Mouse (Mus musculus): ENCODE results near the gene Rnf183.

The Rnf183 gene

GRCm38 (mm10) chr4:62435081-62435480 lies at the start of gene Rnf183:
TSS of gene Rnf183 (minus strand) at chr4:62435252.
- in situ Hi-C loops (cut with MboI, MseI) = no loop called here

DNA sequence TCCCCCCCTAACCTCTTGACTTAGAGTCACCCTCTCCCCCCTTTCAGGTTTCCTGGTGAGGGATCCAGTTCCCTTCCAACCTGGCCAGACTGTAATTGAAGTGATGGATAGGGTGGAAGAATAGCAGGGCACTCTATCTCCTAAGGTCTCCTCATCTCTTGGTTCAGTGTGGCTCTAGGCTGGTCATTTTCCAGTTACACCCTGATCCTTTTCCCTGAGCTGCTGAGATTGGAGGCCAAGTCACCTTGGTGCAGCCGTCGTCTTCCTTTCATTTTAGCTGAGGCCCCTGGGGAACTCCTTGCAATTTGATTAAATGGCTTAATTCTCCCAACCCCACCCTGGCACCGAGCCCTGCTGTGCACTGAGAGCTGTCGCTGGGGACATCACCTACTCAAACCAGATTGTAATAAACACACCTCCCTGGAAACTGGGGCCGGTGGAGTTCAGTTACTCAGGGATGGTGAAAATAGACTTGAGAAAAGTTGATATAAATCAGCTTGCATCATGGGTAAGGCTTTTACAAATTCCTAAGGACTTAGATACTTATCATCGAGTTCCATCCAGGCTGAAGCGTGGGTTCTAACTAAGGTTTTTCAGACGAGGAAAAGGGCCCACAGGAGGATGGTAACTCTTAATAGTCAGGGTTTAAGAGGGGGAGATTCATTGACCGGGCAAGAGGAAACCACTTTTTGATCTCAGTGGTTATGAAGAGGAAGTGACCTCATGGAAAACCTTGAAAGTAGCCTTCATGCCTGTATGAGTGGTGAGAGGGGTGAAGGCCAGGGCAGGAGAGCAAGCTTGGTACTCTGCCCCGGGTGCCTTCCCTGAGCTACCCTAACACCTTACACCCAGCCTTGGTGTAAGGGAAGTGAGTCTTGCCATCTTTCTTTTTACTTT lies 45.9 kb upstream of the Rnf183 start:
- in situ Hi-C loops (cut with MboI, MseI) = loop anchor here (25.0 kb wide), 1 partner anchor 906 kb away; no protein-coding TSS in a partner anchor

DNA sequence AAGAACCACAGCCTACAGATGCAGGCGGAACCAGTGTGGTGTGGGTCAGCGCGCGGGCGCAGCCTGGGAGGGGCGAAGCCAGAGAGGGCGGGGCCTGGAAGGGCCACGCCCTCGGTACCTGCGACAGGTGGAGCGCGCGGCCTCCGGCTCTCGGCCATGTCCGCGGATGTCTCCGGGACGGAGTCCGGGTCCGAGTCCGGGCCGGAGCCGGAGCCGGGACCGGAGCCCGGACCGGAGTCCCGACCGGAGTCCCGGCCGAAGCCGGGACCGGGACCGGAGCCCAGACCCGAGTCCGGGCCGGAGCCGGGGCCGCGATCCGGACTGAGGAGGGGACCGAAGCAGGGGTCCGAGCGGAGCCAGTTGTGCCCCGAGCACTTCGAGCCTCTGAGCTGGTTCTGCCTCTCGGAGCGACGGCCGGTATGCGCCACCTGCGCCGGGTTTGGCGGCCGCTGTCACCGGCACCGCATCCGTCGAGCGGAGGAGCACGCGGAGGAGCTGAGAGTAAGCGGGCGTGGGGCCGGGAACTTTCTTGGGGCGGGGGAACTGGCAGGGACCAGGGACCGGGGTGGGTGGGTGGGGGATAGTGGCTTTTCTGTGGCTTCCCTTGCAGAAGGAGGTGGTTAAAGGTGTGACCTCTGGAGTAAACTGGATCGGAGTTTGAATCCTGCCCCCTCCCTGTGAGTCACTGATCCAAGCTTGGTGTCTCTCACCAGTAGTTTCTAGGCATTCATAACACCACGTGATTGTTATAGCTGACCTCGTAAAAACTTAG lies 45.1 kb upstream of the Rnf183 start, which contains the start of gene Bspry:
TSS of gene Bspry (plus strand) at position 117 of the 772 bp plus-strand sequence.
- in situ Hi-C loops (cut with MboI, MseI) = loop anchor here (25.0 kb wide), 1 partner anchor 907 kb away; no protein-coding TSS in a partner anchor

DNA sequence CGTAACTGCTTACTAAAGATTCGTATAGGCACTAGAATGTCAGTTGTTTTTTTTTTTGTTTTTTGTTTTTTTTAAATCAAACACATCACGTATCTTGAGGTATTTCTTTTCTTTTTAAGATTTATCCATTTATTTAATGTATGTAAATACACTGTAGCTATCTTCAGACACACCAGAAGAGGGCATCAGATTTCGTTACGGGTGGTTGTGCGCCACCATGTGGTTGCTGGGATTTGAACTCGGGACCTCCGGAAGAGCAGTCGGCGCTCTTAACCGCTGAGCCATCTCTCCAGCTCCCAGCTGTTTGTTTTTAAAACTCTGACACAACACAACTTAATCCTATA lies 44.5 kb upstream of the Rnf183 start:
- in situ Hi-C loops (cut with MboI, MseI) = loop anchor here (25.0 kb wide), 1 partner anchor 908 kb away; no protein-coding TSS in a partner anchor

DNA sequence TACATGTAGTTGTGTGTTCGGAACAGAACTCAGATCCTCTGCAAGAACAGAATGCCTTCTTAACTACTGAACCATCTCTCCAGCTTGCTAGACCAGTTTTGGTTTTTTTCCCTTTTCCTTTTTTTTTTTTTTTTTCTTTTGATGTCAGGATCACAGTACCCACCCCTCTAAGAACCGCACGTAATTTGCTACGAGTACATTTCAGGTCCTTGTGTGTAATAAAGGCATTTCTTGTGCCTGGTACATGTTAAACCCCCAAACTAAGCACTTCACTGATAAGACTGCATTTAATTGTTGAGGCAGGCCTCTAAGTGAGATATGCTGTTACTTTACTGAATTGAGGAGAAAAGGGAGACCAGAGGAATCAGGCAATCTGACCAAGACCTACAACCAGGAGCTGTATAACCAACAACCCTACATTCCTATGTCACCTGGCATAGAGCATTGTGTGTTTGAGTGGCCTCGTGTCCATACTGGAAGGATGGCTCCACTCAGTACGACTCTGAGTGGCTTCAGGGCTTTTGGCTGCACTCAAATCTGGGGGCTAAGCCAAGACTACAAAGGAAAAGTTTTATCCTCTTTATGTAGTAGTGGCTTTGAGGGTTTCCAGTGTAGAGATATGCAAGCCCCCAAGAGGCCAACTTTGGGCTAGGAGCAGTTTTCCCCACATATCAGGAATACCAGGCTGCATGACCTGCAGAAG lies 42.6 kb upstream of the Rnf183 start:
- in situ Hi-C loops (cut with MboI, MseI) = loop anchor here (25.0 kb wide), 1 partner anchor 910 kb away; no protein-coding TSS in a partner anchor

- in situ Hi-C loops (cut with MboI, MseI) = loop anchor here (25.0 kb wide), 1 partner anchor 912 kb away; no protein-coding TSS in a partner anchor
Observed at GRCm38 (mm10) chr4:62475793-62476192, 40.7 kb upstream of the Rnf183 start.

DNA sequence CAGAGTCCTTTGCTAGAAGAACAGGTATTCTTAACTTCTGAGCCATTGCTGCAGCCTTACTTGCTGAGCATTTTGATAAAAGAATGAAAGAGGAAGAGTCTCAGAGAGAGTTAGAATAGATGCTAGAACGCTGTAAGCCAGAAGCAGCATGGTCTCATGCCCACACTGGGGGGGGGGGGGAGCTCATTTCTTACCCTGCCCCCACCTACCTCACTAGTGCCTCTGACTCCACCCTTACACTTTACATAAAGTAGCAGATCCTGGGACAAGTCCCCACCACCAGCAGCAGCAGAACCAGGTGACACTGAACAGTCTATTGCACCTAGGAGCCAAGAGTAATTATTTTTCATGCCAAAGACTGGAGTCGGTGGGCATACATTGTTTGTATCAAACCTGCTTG lies 40.1 kb upstream of the Rnf183 start:
- in situ Hi-C loops (cut with MboI, MseI) = loop anchor here (25.0 kb wide), 1 partner anchor 912 kb away; no protein-coding TSS in a partner anchor

GRCm38 (mm10) chr4:62472071-62472470 lies 37.0 kb upstream of the Rnf183 start:
- in situ Hi-C loops (cut with MboI, MseI) = loop anchor here (5.0 kb wide), 1 partner anchor 285 kb away; no protein-coding TSS in a partner anchor

DNA sequence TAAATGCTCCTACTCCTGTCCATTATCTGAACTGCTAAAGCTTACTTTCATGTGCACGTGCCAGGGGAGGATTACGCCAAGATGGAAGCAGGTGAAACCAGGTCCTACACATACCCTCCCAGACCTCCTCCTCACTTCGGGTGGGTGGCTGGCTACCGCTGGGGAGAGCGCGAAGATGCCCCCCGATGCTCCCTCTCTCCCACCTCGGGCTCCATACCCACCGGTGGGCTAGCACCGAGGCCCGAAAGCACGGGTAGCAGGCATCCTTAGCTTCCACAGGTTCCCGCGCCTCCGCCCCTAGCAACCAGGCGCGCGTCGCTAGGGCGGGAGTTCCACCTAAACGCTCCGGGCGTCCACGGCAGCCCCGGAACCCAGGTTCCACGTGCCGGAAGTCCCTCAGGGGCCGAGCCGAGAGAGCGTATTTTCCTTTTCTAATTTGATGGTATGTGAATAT lies 35.6 kb upstream of the Rnf183 start, which contains the start of gene Wdr31:
TSS of gene Wdr31 (minus strand) at position 299 of the 454 bp plus-strand sequence.
- in situ Hi-C loops (cut with MboI, MseI) = loop anchor here (5.0 kb wide), 1 partner anchor 287 kb away; no protein-coding TSS in a partner anchor

- in situ Hi-C loops (cut with MboI, MseI) = no loop called here
Observed at GRCm38 (mm10) chr4:62468158-62468557, 33.1 kb upstream of the Rnf183 start.

- in situ Hi-C loops (cut with MboI, MseI) = loop anchor here (5.0 kb wide), 1 partner anchor 99 kb away; no protein-coding TSS in a partner anchor
Observed at GRCm38 (mm10) chr4:62463124-62463523, 28.1 kb upstream of the Rnf183 start.

DNA sequence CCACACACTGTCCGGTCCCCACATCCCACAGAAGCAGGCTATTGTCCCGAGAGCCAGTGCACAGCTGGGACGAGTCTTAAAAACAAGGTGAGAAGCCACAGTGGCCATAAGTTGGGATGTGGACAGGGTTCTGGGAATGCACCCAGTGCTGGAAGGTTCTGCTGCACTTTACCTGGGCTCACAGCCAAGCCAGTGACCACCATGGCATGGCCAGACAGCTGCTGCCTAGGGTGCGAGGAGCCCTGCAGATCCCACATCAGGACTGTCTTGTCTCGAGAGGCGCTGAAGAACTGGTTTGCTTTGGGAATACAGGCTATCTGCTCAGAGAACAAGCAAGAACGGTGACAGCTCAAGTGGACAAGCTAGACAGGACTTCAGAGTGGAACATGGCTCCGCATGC lies 25.3 kb upstream of the Rnf183 start:
- in situ Hi-C loops (cut with MboI, MseI) = loop anchor here (5.0 kb wide), 1 partner anchor 102 kb away; no protein-coding TSS in a partner anchor

DNA sequence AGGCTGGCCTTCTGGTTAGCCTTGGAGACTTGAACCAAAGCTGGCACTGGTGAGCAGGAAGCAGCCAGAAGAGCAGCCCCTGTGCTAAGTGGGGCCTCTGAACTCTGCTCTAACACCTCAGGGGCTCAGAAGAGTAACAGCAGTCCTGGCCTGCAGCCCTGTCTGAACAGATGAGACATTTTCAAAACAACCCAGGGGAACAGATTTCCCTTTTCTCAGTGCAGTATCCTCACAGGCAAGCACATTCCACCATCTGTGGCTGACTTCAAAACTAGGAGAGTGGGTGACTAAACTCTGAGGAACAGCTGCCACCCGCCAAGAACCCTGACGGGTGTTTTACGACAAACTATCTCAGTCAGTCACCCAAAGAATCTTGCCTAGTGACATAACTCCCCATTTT lies 24.0 kb upstream of the Rnf183 start:
- in situ Hi-C loops (cut with MboI, MseI) = no loop called here

- in situ Hi-C loops (cut with MboI, MseI) = loop anchor here (5.0 kb wide), 1 partner anchor 312 kb away; no protein-coding TSS in a partner anchor
Observed at GRCm38 (mm10) chr4:62454995-62455394, 19.9 kb upstream of the Rnf183 start.

DNA sequence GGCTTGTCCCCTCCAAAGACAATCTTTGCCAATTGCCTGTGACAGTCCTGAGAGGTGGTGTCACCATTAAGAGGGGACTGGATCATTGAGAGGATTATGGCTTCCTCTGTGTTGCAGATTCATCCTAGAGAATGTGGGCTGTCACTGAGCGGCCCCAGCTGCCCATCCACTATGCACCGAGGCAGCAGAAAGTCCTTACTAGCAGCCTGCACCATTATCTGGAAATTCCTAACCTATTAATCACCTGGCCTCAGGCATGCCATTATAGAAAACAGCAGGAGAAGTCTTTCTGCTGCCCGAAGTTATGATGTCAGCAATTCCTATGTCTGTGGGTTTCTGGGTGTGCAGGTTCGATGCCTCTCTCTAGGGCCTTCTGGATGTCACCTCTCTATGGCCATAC lies 5.9 kb upstream of the Rnf183 start:
- in situ Hi-C loops (cut with MboI, MseI) = no loop called here

DNA sequence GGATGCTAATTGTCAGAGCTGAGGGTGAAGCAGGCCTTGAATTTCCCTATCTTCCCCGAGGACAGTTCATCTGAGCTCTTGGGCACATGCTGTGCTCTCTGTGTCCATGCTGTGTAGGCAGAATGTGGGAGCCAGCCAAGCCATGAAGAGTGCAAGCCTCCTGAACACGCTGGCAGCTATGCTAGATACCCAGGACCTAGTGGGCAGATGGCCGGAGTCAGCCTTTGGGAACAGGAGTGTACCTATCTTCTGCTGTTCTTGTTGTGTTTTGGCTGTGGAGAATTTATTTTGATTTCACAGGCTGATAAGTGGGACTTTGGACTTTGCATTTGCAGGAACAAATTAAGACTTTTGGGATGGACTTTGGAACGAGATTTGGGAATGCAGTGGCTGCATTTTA lies 5.5 kb upstream of the Rnf183 start:
- in situ Hi-C loops (cut with MboI, MseI) = no loop called here

DNA sequence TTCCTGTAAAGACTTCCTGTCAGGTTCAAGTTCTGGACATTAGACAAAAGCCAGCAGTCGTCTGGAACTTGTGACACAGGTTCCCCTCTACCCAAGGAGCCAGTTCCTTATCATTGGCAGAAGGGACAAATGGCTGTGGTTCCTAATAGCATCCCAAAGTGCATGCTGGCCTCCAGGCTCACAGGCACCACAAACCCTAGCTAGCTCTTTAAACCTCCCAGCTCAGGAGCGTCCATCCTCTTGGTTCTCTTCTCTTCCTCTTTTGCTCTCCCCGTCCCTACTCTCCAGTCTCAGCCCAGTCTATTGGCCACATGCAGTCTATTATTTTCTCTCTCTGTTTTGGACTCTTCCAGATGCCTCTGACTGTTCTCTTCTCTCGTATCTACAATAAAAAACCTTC lies 4.7 kb upstream of the Rnf183 start:
- in situ Hi-C loops (cut with MboI, MseI) = no loop called here

DNA sequence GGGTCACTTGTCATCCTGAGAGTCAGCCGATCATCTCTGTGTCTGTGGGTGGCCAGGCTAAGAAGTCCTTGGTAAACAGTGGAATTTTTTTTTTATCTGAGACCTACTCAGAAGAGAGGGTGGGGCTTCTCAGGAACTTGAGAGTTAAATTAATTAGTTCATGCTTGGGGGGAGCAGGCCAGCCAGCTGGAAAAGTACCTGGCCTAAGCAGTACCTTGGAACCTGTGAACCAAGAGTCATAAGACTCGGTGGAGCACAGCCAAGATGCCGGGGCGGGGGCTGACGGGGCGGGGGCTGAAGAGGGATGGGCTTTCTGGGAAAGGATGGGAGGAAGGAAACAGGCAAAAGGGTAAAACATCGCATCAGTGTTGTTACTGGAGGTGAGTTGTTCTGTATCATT lies 2.8 kb upstream of the Rnf183 start:
- in situ Hi-C loops (cut with MboI, MseI) = no loop called here

DNA sequence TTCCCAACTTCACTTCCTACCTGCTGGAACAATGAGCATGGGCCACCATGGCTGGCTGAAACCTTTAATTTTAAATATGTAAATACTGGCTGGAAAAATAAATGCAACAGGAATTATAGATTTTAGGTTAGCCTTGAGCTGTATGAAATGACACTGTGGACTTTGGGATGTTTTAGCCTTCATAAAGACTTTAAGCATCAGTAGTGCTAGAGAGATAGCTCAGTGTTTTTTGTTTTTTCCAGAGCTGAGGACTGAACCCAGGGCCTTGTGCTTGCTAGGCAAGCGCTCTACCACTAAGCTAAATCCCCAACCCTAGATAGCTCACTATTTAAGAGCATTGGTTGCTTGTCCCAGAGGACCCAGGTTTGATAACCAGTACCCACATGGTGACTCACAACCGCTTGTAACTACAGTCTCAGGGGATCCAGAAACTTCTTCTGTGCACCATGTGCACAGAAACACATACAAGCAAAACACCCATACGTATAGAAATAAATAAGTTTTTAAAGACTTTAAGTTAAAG lies 2.3 kb upstream of the Rnf183 start:
- in situ Hi-C loops (cut with MboI, MseI) = no loop called here

DNA sequence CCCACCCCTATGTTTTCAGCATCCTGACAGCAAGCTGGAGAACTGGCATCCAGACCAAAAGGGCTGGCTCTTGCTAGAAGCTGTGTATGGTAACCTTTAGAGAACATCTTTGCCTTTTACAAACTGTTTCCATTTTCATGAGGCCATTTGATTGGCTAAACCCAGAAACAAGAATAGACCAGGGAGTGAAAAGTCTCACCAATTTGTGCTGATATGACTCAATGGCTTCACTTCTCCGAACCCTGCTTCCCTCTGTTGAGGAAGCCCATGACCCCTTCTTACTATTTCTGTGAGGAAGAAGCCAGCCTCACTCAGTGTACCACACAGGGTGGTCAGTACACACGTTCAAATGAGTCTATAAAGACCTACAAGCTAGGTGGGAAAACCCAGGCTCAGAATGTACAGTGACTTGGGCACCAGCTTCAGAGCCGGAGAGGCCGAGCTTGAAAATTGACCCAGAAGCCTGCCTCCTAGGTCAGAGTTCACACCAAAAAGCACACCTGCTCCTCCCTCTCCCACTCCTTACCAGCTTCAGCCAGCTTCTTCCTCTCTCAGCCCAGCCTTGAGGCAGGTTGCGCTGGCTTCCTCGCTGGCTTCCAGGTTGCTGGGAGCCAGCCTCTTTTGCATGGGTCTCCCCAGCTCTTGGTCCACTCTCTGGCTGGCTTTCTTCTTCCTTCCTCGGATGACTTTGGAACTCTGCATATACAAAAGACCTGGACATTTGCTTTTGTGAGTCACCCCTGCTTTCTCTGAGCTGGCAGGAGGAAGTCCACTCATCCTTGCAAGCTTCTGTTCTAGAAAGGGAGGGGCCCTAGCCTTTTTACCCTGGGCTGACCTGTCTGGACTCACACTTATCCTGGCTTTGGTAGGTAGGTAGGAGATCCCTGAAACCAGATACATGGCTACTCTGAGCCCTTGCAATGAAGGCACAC lies 847 bp downstream of the Rnf183 start:
- in situ Hi-C loops (cut with MboI, MseI) = no loop called here
